Mouse (Mus musculus) liver, embryonic 14.5 days (tissue): ENCODE results near the gene BC107364.

ENCODE experiments used
- CTCF ChIP-seq: IDR thresholded peaks from 2 replicates; pipeline ENCODE4 v1.5.1; 2016; ENCODE audit warnings: antibody characterized with exemption, low read depth, control low read depth
- EP300 ChIP-seq: IDR thresholded peaks from 2 replicates; pipeline ENCODE4 v1.6.1; 2016; ENCODE audit warnings: antibody characterized with exemption, low read depth

DNA sequence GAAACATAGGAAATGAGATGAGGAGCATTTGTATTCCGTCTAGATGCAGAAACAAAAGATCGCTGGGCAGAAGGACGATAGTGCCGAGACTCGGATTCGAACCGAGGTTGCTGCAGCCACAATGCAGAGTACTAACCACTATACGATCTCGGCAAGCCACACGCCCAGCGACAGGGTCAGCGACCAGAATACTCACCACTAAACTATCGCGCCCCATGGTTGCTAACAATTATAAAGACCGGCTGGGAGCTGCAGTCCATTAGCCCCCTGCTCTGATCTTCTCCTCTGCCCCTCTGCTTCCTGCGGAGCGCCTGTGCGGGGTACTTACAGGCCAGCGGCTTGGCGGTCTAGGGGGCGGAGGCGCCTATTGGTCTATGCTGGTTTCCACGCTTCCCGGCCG is 11.8 kb upstream of the BC107364 start:
- TF ChIP-seq CTCF (no peak), EP300 (no peak)
